Mouse (Mus musculus) frontal cortex, adult (tissue): ENCODE data around the gene Mex3a.

Source experiments
- ATAC-seq: cut with Nextera tagmentation; 2 replicates; pipeline ENCODE4 v1.9.2; 2017; ENCODE audit warnings: mild to moderate bottlenecking, moderate library complexity, mixed read lengths; ENCODE audit not compliant: low TSS enrichment

Gene Mex3a

DNA sequence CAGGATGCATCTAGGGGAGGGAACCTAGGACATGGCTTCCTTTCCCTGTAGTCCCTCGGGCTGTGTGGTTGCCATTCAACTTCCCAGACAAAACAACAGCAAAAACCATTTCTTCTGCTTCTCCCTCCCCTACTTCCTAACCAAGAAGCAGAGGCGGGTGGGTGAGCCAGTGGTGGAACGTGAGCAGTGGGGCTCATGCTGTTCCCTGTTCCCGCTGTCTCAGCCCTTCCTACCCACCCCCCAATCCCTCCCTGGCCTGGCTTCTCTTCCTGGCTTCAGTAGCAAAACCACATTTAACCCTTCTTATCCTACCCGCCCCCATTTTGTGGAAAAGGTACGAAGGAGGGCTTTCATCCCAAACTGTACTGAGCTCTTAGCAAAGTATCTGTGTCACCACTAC, 27.1 kb upstream of the Mex3a start:
- ATAC-seq = no peak

DNA sequence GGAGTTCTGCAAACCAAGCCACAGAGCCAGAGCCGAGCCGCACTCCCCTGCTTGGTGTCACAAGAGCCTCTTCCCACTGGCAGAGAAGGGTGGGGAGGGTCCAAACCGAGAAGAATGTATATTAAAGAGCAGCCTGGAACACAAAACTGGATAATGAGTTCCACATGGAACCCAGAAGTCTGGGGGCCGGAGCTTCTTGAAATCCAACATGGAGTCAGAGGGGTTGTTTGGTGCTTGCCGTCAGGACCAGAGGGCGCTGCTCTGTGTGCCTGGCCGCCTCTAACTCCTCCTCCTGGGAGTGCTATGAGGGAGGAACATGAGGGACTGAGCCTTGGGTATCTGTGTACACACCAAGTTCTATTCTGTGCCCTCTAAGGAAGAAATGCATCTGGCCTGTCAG, 26.4 kb upstream of the Mex3a start:
- ATAC-seq = no peak

DNA sequence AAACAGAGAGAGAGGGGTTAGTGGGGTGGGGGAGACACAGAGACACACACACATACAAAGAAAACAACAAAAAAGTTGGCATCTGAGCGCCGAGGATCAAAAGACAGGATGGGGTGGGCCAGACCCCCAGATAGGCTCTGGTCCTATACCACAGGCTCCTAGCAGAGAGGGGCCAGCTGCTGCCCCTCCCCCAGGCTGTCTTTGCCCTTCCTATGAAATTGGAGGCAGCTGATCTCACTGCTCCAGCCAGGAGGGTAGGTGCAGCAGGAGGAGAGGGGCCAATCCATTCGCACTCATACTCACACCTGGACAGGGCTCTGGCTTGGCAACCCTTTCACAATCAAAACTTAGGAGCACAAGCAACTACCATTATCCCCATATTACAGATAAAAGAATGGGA, 22.9 kb upstream of the Mex3a start:
- no peak for ATAC-seq

DNA sequence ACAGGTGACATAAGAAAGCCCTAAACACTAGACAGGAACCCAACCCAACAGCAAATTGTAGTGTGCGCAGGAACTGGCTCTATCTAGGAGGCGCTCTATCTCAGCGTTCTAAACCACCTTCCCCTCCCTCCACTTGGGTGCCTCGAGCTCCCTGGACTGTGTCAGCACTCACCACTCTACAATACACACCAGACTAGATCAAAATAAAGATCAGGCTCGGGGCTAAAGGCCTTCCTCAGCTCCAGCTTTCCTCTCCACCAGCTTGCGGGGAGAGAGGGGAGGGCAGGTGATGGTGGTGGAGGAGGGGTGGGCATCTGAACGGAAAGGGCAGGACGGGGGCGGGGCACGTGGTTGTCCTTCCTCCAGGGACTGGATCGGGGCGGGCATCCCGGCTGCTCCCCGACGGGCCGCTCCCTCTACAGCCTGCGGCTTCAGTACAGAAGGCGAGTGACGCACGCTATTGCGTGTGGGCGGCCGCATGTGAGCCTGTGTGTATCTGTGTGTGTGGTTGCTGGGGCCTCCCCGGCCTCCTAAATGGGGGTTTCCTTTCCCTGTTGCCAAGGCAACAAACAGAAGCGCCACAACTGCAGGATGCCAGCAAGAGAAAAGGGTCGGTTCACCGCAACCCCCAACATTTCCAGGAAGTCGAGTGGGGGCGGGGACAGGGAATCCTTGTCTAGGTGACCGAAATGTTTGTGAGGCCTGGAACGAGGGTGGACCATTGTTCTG, 22.3 kb upstream of the Mex3a start, which contains the start of gene Lmna:
TSS of gene Lmna (minus strand) at position 265 of the 729 bp plus-strand sequence.
- peak; percentile 90 for ATAC-seq

DNA sequence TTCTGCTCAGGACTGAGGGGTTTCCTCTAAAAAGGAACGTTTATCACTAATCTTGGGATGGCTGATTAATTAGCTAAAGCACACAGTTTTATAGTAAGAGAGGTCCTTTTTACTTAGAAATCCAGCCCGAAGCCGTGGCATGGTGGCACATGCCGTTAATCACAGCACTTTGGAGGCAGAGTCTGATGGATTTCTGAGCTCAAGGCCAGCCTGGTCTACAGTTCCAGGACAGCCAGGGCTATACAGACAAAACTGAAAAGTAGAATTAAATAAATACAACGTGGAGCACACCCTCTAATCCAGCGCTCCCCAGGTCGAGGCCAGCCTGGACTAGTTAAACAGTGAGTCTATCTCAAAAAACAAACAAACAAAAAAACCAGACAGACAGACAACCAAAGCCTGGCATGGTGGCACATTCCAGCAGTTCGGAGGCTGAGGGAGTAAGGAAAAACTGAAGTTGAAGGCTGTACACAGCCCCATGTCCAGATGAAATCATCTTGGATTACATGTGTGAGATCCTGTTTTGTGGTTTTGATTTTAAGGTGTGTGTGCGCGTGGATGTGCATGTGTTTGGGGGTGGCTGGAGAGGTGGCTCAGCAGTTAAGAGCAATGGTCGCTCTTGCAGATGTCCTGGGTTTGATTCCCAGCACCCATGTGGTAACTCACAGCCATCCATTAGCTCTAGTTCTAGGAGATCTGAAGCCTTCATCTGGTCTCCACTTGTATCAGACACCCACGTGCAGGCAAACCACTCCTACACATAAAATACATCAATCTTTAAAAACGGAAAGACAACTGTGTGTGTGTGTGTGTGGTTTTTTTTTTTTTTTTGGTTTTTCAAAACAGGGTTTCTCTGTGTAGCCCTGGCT, 21.5 kb upstream of the Mex3a start:
- no peak for ATAC-seq

DNA sequence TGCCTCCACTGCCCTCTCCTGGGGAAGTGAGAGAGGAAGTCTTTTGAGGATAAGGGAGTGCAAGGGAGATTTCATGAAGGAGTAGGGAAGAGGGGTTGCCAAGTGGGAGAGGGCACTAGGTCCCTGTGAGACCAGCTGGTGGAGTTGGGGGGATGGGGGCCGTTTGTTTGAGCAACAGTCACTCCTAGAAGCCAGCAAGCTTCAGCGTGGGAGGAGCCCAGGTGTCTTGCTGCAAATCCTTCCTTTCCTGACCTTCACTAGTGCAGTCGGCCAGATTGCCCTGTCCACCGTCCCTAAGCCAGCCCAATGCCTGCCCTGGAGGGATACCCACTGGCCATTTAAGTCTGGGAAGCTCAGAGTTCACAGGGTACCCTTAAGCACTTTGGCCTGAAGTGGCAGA, 20.6 kb upstream of the Mex3a start:
- ATAC-seq = no peak

DNA sequence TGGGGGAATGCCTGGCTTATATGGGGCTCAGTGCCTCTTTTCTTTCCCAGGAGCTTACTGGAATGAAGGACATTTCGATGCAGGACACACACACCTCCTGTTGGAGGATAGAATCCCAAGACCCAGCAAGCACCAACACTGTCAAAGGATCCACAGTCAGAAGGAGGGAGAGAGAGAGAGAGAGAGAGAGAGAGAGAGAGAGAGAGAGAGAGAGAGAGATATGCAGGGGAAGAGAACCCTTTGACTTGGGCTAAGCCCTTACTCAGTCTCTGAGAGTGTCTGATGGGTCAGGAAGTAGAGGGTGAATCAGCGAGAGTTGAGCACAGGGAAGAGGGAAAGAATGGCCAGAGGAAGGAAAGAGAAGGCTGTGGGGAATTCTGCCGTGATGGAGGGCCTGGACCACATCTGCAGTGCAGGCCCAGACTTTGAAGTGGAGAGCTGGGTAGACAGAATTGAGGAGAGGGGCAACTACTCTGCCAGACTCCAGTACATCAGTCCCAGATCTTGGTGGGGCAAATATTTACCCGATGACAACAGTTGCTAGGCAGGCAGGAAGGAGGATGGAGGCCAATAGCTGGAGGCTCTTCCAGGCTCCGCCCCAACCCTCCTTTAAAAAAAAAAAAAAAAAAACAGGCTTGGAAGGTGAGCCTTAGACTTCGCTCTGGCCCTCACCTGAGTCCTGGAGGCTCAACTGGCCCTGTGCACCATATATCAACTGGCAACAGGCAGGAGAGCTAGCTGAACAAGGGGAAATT, 19.9 kb upstream of the Mex3a start:
- ATAC-seq = no peak

DNA sequence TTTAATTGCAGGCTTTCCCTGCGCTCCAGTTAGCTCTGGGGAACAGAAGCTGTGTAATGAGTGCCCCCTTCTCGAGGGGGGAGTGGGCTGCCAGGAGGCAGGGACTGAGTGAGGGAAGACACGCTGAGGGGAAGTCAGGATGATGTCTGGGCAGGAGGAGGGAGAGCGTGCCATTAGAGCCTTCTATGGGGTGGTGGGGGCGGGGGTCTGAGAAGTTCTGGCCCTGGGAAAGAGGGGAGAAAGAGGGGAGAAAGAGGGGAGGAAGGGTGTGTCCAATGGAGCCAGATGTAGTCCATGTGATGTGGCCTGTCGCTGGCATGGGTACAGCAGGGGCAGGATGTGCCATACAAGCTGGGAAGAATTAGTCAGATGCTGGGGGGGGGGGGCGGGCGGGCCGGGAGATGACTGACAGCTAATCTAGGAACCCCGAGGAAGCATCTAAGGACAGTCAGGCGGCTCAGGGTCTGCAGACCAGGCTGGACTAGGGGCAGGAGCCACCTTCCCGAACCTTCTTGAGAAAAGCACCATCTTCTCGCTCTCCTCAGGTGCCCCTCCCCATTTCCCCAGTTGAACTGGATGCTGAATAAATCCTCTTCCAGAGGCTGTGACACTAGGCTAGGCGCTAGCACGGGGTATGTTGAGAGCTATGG, 19.2 kb upstream of the Mex3a start:
- ATAC-seq = no peak

DNA sequence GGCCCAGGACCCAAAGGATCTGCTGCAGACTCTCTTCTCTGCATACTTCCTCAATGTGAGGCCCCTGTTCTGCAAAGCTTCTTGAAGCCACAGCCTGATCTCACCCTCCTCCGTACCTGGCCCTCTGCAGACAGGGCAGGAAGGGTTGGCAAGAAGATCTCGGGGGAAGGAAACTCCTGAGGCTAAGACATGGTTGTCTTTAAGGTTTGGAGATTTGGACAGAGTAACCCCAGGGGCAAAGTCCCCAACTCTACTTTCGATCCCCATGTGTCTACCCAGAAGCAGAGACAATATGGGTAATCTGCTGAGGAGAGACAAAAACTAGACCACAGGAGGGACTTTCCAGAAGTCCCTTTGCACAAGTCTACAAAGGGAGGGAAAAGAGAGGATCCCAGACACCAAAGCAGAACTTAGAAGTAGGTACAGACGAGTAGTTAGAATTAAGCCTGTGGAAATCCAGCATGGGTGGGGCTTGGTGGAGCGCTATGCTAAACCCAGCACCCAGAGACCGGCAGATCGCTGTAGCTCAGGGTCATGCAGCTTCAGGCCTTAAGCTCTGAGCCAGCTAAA, 18.6 kb upstream of the Mex3a start:
- no peak for ATAC-seq

DNA sequence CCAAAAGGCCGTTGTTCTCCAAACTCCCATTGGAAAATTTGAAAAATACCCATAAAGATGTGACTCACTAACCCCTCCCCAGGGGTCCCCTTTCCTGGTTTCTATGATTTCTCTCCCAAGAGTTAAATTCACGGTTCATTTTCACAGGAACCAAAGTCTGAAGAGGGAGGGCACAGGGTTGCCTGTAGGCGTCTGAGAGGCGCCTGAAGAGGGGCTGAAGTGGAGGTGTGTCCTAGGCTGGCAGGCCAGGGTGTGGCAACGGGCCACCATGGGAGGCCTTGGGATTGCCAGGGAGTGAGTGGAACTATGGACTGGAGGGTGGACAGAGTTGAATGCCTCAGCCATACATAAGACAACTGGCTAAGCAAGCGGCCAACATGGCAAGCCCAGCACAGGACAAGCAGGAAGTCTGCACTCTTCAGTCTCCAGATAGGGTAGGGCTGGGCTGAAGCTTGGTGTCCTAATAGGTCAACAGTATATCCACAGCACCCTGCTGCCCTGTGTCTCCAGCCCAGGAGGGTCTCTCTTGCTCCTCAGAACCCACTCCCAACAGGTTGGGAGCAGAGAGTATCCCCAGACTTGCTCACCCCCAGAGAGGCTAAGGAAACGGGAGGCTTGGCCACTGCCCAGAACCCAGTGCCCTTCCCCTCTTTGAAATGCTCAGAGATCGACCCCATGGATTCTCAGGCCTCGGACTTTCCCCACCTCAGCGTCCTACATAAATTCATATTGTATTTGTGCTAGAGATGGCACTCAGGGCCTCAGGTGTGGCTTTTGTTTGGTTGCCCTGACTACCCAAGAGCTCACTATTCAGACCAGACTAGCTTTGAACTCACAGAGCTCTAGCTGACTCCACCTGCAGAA, 17.7 kb upstream of the Mex3a start:
- no peak for ATAC-seq

DNA sequence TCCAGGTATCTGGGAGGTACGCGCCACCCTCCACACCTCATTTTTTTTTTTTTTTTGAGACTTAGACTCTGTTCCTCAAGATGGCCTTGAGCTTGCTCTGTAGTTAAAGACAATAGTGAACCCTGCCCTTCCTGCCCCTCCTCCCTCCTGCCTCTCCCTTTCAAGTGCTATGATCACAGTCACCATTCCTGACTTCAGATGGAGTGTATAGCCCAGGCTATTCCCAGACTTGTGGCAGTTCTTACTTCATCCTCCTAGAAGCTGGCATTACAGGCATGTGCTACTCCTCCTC, 17.2 kb upstream of the Mex3a start:
- no peak for ATAC-seq

DNA sequence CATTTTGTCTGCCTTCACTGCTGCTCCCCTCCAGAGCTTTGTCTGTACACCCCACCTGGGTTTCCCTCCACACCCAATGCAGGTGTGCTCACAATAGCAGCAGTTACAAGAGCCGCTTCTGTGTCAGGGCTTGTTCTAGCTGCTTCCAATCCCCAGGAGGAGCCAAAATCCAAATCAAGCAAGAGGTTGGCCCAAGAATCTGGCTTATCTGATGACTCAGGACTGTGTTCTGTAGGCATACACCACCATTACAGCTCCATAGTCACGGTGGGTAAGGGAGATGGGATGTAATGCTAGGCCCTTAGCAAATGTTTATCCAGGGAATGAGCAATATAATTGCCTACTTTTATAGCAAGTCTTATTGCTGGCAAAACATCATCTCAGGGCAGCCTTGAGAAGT, 15.8 kb upstream of the Mex3a start:
- ATAC-seq = no peak

DNA sequence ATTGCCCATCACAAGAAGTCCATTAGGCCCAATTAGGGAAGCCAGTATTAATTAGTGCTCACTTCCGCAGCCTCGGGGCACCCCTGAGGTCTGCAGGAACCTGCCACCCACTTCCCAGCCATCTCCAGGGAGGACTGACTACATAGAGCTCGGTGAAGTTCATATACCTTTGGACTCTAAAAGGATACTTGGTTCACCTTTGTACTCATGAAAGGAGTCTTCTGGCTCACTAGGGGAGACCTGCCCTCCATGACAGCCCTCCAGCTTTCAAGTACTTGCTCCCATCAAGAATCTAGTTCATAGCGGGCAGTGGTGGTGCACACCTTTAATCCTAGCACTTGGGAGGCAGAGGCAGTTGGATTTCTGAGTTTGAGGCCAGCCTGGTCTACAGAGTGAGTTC, 13.8 kb upstream of the Mex3a start:
- no peak for ATAC-seq

DNA sequence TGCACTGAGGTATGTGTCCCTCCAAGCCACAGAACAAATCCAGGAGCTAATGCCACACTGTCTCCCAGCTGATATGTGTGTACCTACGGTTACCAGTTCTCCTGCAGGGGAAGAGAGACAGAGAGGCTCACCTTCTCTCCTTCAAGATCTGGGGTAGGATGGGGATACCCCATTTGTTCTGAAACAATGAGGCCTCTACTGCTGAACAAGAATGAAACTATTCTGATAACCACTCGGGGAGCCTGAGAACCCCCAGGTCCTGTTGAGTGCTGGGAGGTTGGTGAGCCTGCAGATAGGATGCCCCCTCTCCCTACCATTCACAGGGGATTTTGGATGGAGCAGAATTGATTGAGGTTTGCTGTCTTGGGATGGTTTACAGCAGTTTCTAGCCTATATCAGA, 12.1 kb upstream of the Mex3a start:
- ATAC-seq = no peak

DNA sequence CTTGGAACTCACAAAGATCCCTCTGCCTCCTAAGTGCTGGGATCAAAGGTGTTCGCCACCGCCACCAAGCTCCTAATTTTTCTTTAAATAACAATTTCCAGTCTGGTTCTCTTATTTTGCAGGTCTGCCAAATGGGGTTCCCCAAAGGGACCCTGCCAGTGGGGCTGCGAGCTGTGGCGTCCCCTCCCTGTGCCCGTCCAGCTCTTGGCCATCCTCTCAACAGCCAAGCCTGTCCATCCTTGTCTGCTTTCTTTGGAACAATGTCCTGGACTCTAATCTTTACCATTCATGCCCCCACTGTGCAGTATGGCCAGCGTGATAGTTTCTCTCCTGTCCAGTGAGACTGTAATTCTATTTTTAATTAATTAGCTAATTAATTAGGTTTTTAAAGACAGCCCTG, 11.0 kb upstream of the Mex3a start:
- ATAC-seq = no peak

DNA sequence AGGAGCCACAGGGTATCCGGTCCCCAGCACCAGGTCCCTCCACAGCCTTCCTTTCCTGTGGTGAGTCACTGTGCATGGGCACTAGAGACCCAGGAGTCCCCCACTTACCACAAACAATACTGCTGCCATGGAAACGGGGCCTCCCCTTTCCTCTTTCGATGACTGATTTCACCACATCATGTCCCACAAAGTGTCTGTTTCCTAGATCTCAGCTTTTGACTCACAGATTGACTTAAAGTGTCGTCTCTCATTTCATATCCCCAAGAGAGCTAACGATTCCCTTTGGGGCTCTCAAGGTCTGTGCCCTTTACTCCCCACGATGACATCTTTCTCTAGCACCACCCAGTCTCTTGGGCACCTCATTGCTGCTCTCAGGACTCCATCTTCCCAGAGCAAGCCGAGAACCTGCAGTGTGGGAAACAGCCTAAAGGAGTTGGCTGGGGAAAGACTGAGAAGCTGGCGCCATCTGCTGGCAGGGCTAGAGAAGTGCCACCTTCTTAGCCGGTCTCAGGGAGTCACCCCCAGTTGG, 10.3 kb upstream of the Mex3a start:
- peak; percentile 60 for ATAC-seq

DNA sequence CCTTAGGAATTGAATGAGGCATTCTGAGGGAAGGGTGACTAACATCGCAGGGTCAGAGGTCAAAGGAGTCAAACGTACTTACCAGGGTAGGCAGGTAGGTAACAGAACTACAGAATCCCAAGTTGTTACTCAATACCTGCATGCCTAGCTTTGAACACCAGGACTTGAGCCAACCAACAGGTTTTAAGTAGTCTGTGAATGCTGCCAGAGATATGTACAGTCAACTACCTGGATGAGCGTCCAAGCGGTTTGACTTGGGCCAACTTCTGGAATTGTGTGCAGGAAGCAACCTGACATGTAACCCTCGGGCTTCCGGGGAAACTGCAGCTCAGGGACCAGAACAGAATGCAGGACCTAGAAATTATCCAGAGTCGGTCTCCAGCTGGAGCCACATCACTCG, 9.2 kb upstream of the Mex3a start:
- no peak for ATAC-seq

DNA sequence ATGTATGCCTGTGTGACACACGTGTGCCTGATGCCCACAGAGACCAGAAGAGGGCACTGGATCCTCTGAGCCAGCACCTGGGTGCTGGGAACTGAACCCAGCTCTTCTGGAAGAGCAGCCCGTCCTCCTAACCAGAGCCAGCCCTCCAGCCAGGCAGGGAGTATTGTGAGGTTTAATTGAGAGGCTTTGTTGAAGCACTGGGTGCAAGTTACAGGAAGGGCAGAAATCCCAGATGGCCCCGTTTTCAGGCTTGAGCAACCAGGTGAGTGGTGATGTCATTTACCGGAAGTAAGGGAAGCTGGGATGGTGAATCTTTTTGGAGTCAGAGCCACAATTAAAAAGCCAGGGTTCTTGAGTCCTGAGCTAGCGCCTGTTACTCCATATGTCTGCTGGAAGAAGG, 7.2 kb upstream of the Mex3a start:
- no peak for ATAC-seq

DNA sequence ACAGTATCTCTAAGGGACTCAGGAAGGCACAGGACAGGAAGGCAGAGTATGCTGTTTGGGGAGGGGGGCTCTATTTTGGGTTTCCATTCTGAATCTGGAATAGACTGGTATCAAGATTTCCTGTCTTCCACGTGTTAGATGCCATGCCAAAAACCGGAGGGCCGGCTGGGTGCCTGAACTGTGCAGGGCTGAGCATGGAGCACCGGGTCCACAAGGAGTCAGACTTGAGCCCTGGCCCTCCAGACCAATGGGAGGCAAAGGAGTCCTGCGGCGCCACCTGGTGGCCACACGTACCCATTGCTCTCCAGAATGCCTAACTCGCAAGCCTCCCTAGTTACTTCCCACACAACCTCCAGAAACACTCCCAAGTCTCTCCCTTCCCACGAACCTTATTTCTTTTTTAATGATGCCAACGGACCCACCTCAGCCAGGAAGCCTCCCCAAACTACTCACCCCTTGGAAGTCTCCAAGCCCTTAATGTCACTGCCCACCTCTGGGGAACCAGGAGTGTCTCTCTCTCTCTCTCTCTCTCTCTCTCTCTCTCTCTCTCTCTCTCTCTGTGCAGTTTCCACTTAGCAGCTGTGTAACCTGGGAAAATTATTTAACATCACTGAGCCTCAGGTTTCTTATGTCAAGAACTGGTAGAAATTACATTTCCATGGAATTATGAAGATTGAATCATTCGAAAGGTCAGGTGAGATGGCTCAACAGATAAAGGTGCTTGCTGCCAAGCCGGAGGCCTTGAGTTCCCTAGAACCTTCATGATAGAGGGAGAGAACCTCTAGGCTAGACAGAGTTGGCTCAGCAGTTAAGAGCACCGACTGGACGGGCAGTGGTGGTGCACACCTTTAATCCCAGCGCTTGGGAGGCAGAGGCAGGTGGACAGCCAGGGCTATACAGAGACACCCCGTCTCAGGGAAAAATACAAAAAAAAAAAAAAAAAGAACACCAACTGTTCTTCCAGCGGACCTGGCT, 5.8 kb upstream of the Mex3a start:
- ATAC-seq = peak; percentile 85
